Mouse (Mus musculus): ENCODE data around the gene Gpr137.

- TF ChIP-seq CTCF (IDR thresholded peaks at IDR 0.05; ENCODE audit: low read depth, low read length) (no peak), POLR2A (IDR thresholded peaks at IDR 0.05; ENCODE audit: insufficient read depth, low read length) (no peak), EP300 (IDR thresholded peaks at IDR 0.05; ENCODE audit: insufficient read depth, low read depth, low read length) (no peak)
Measured at GRCm38 (mm10) chr19:6933436-6934194, 8.7 kb downstream of the Gpr137 start.
